Mouse (Mus musculus): ENCODE measurements around the gene Frmd4b. TPM values are rescaled to one million over a fixed set of nuclear protein-coding genes. Genes with fewer than 3 reads are reported as not detected.

Frmd4b gene
- polyA plus RNA-seq, 1 experiment from 2014 or later, result 38.2 TPM

GRCm38 (mm10) chr6:97589031-97589430 lies 28.3 kb downstream of the Frmd4b start:
- no peak for DNase-seq (ENCODE audit: low spot score)
- no peak overlapping the region for H3K4me2 ChIP-seq (ENCODE audit: low read length)
- H3K4me3 ChIP-seq (ENCODE audit: low read depth, low read length), result no peak overlapping the region
- no peak overlapping the region for H3K9ac ChIP-seq (ENCODE audit: low read length)
- peaks cover 6% of the 10 kb centered on the region for H3K4me1 ChIP-seq (ENCODE audit: control insufficient read depth, insufficient read depth, low read length)
- H3K36me3 ChIP-seq (ENCODE audit: control insufficient read depth, insufficient read depth, low read length), result no peaks in the 10 kb centered on the region
- H3K27ac ChIP-seq (ENCODE audit: low read depth, low read length), result peak overlapping the region; percentile 63; the same call in 1 of the 2 replicates
- ATAC-seq, result no peak
- H3K27me3 ChIP-seq (replicated peaks; ENCODE audit: control insufficient read depth, insufficient read depth, low read length), result no peaks in the 10 kb centered on the region
- 83% methylated on average over 7 of the region's 7 CpGs for WGBS
- no peaks in the 10 kb centered on the region for H3K9me3 ChIP-seq (replicated peaks; ENCODE audit: control insufficient read depth, low read length)

- ATAC-seq, result no peak
- Histone ChIP-seq H3K36me3 (ENCODE audit: control insufficient read depth, insufficient read depth, low read length) (no peaks in the 10 kb centered on the region), H3K9me3 (replicated peaks; ENCODE audit: control insufficient read depth, low read length) (no peaks in the 10 kb centered on the region), H3K9ac (ENCODE audit: low read length) (no peak overlapping the region), H3K4me1 (ENCODE audit: control insufficient read depth, insufficient read depth, low read length) (peaks cover 8% of the 10 kb centered on the region), H3K4me3 (ENCODE audit: low read depth, low read length) (no peak overlapping the region), H3K27ac (ENCODE audit: low read depth, low read length) (no peak overlapping the region), H3K4me2 (ENCODE audit: low read length) (no peak overlapping the region), H3K27me3 (replicated peaks; ENCODE audit: control insufficient read depth, insufficient read depth, low read length) (no peaks in the 10 kb centered on the region)
- no peak for DNase-seq (ENCODE audit: low spot score)
These were observed 30.7 kb downstream of the Frmd4b start for GRCm38 (mm10) chr6:97586606-97587005.

GRCm38 (mm10) chr6:97586024-97586423 lies 31.3 kb downstream of the Frmd4b start:
- no peak overlapping the region for H3K4me3 ChIP-seq (ENCODE audit: low read depth, low read length)
- ATAC-seq (no peak), DNase-seq (ENCODE audit: low spot score) (no peak)
- no peaks in the 10 kb centered on the region for H3K9me3 ChIP-seq (replicated peaks; ENCODE audit: control insufficient read depth, low read length)
- no peak overlapping the region for H3K27ac ChIP-seq (ENCODE audit: low read depth, low read length)
- peaks cover 8% of the 10 kb centered on the region for H3K4me1 ChIP-seq (ENCODE audit: control insufficient read depth, insufficient read depth, low read length)
- WGBS, result 84% methylated on average over 8 of the region's 8 CpGs
- H3K4me2 ChIP-seq (ENCODE audit: low read length), result no peak overlapping the region
- no peak overlapping the region for H3K9ac ChIP-seq (ENCODE audit: low read length)
- H3K36me3 ChIP-seq (ENCODE audit: control insufficient read depth, insufficient read depth, low read length), result no peaks in the 10 kb centered on the region
- no peaks in the 10 kb centered on the region for H3K27me3 ChIP-seq (replicated peaks; ENCODE audit: control insufficient read depth, insufficient read depth, low read length)

GRCm38 (mm10) chr6:97582748-97583147 lies 34.6 kb downstream of the Frmd4b start:
- no peak for DNase-seq (ENCODE audit: low spot score)

GRCm38 (mm10) chr6:97581941-97582340 lies 35.4 kb downstream of the Frmd4b start:
- Histone ChIP-seq H3K36me3 (ENCODE audit: control insufficient read depth, insufficient read depth, low read length) (no peaks in the 10 kb centered on the region), H3K27ac (ENCODE audit: low read depth, low read length) (no peak overlapping the region), H3K4me3 (ENCODE audit: low read depth, low read length) (no peak overlapping the region), H3K27me3 (replicated peaks; ENCODE audit: control insufficient read depth, insufficient read depth, low read length) (no peaks in the 10 kb centered on the region), H3K9ac (ENCODE audit: low read length) (no peak overlapping the region), H3K9me3 (replicated peaks; ENCODE audit: control insufficient read depth, low read length) (no peaks in the 10 kb centered on the region), H3K4me2 (ENCODE audit: low read length) (no peak overlapping the region), H3K4me1 (ENCODE audit: control insufficient read depth, insufficient read depth, low read length) (peaks cover 15% of the 10 kb centered on the region; the same call in 1 of the 2 replicates)
- ATAC-seq, result no peak
- no peak for DNase-seq (ENCODE audit: low spot score)
- WGBS, result 84% methylated on average over 7 of the region's 7 CpGs

More at GRCm38 (mm10) chr6:97582748-97583147, 34.6 kb downstream of the Frmd4b start:
- Histone ChIP-seq H3K4me2 (ENCODE audit: low read length) (no peak overlapping the region), H3K36me3 (ENCODE audit: control insufficient read depth, insufficient read depth, low read length) (no peaks in the 10 kb centered on the region), H3K9ac (ENCODE audit: low read length) (no peak overlapping the region), H3K4me3 (ENCODE audit: low read depth, low read length) (no peak overlapping the region), H3K27ac (ENCODE audit: low read depth, low read length) (no peak overlapping the region), H3K9me3 (replicated peaks; ENCODE audit: control insufficient read depth, low read length) (no peaks in the 10 kb centered on the region), H3K4me1 (ENCODE audit: control insufficient read depth, insufficient read depth, low read length) (peaks cover 14% of the 10 kb centered on the region; the same call in 1 of the 2 replicates), H3K27me3 (replicated peaks; ENCODE audit: control insufficient read depth, insufficient read depth, low read length) (no peaks in the 10 kb centered on the region)
- ATAC-seq, result no peak
- WGBS, result 73% methylated on average over 8 of the region's 8 CpGs

- WGBS, result 95% methylated on average over 2 of the region's 2 CpGs
- DNase-seq (ENCODE audit: low spot score) (no peak), ATAC-seq (no peak)
- H3K4me2 ChIP-seq (ENCODE audit: low read length), result no peak overlapping the region
- no peaks in the 10 kb centered on the region for H3K36me3 ChIP-seq (ENCODE audit: control insufficient read depth, insufficient read depth, low read length)
- H3K27ac ChIP-seq (ENCODE audit: low read depth, low read length), result no peak overlapping the region
- H3K9me3 ChIP-seq (replicated peaks; ENCODE audit: control insufficient read depth, low read length), result no peaks in the 10 kb centered on the region
- H3K4me3 ChIP-seq (ENCODE audit: low read depth, low read length), result no peak overlapping the region
- H3K27me3 ChIP-seq (replicated peaks; ENCODE audit: control insufficient read depth, insufficient read depth, low read length), result no peaks in the 10 kb centered on the region
- H3K4me1 ChIP-seq (ENCODE audit: control insufficient read depth, insufficient read depth, low read length), result peaks cover 22% of the 10 kb centered on the region; the same call in 1 of the 2 replicates
- H3K9ac ChIP-seq (ENCODE audit: low read length), result no peak overlapping the region
These were observed 36.8 kb downstream of the Frmd4b start for GRCm38 (mm10) chr6:97580479-97581030.

GRCm38 (mm10) chr6:97579704-97580103 lies 37.6 kb downstream of the Frmd4b start:
- 61% methylated on average over 4 of the region's 4 CpGs for WGBS

GRCm38 (mm10) chr6:97578210-97578609 lies 39.1 kb downstream of the Frmd4b start:
- 57% methylated on average over 7 of the region's 7 CpGs for WGBS
- Histone ChIP-seq H3K4me1 (ENCODE audit: control insufficient read depth, insufficient read depth, low read length) (peaks cover 19% of the 10 kb centered on the region; the same call in 1 of the 2 replicates), H3K27ac (ENCODE audit: low read depth, low read length) (peak overlapping the region; percentile 45; the same call in 1 of the 2 replicates), H3K9ac (ENCODE audit: low read length) (no peak overlapping the region), H3K36me3 (ENCODE audit: control insufficient read depth, insufficient read depth, low read length) (no peaks in the 10 kb centered on the region), H3K9me3 (replicated peaks; ENCODE audit: control insufficient read depth, low read length) (no peaks in the 10 kb centered on the region), H3K27me3 (replicated peaks; ENCODE audit: control insufficient read depth, insufficient read depth, low read length) (no peaks in the 10 kb centered on the region), H3K4me3 (ENCODE audit: low read depth, low read length) (no peak overlapping the region), H3K4me2 (ENCODE audit: low read length) (no peak overlapping the region)
- DNase-seq (ENCODE audit: low spot score) (peak; percentile 81), ATAC-seq (peak; percentile 84)

More at GRCm38 (mm10) chr6:97579704-97580103, 37.6 kb downstream of the Frmd4b start:
- DNase-seq (ENCODE audit: low spot score), result no peak
- Histone ChIP-seq H3K27me3 (replicated peaks; ENCODE audit: control insufficient read depth, insufficient read depth, low read length) (no peaks in the 10 kb centered on the region), H3K4me1 (ENCODE audit: control insufficient read depth, insufficient read depth, low read length) (peaks cover 22% of the 10 kb centered on the region; the same call in 1 of the 2 replicates), H3K4me2 (ENCODE audit: low read length) (no peak overlapping the region), H3K9ac (ENCODE audit: low read length) (no peak overlapping the region), H3K9me3 (replicated peaks; ENCODE audit: control insufficient read depth, low read length) (no peaks in the 10 kb centered on the region), H3K4me3 (ENCODE audit: low read depth, low read length) (no peak overlapping the region), H3K36me3 (ENCODE audit: control insufficient read depth, insufficient read depth, low read length) (no peaks in the 10 kb centered on the region), H3K27ac (ENCODE audit: low read depth, low read length) (no peak overlapping the region)
- ATAC-seq, result no peak

GRCm38 (mm10) chr6:97577349-97577748 lies 40.0 kb downstream of the Frmd4b start:
- no peaks in the 10 kb centered on the region for H3K27me3 ChIP-seq (replicated peaks; ENCODE audit: control insufficient read depth, insufficient read depth, low read length)
- H3K4me3 ChIP-seq (ENCODE audit: low read depth, low read length), result no peak overlapping the region
- no peaks in the 10 kb centered on the region for H3K9me3 ChIP-seq (replicated peaks; ENCODE audit: control insufficient read depth, low read length)
- H3K4me1 ChIP-seq (ENCODE audit: control insufficient read depth, insufficient read depth, low read length), result peaks cover 19% of the 10 kb centered on the region; the same call in 1 of the 2 replicates
- ATAC-seq (no peak), DNase-seq (ENCODE audit: low spot score) (no peak)
- H3K9ac ChIP-seq (ENCODE audit: low read length), result no peak overlapping the region
- WGBS, result 43% methylated on average over 4 of the region's 4 CpGs
- no peak overlapping the region for H3K4me2 ChIP-seq (ENCODE audit: low read length)
- H3K36me3 ChIP-seq (ENCODE audit: control insufficient read depth, insufficient read depth, low read length), result no peaks in the 10 kb centered on the region
- H3K27ac ChIP-seq (ENCODE audit: low read depth, low read length), result peak overlapping the region; percentile 40; the same call in 1 of the 2 replicates
